Mouse (Mus musculus) cerebellum, adult 2 months (tissue): ENCODE data around the gene Abcg4.

Source experiments
- CTCF ChIP-seq: fragments of 200-500 bp; IDR thresholded peaks from 2 replicates; pipeline ENCODE4 v1.5.1; 2011; ENCODE audit warnings: low read depth, mild to moderate bottlenecking, control low read depth, low read length, moderate library complexity, borderline replicate concordance; ENCODE audit not compliant: insufficient read depth
- POLR2A ChIP-seq: fragments of 200-500 bp; IDR thresholded peaks from 2 replicates; pipeline ENCODE4 v1.6.1; 2011; ENCODE audit warnings: low read length, control low read depth, borderline replicate concordance; ENCODE audit not compliant: insufficient read depth

GRCm38 (mm10) chr9:44288076-44288958 is at the start of gene Abcg4:
- TF ChIP-seq POLR2A (peak; percentile 39; the same call in 1 of the 2 replicates), CTCF (no peak)
